ENCODE assay signal across 8 mouse cellular contexts in the genomic region with DNA sequence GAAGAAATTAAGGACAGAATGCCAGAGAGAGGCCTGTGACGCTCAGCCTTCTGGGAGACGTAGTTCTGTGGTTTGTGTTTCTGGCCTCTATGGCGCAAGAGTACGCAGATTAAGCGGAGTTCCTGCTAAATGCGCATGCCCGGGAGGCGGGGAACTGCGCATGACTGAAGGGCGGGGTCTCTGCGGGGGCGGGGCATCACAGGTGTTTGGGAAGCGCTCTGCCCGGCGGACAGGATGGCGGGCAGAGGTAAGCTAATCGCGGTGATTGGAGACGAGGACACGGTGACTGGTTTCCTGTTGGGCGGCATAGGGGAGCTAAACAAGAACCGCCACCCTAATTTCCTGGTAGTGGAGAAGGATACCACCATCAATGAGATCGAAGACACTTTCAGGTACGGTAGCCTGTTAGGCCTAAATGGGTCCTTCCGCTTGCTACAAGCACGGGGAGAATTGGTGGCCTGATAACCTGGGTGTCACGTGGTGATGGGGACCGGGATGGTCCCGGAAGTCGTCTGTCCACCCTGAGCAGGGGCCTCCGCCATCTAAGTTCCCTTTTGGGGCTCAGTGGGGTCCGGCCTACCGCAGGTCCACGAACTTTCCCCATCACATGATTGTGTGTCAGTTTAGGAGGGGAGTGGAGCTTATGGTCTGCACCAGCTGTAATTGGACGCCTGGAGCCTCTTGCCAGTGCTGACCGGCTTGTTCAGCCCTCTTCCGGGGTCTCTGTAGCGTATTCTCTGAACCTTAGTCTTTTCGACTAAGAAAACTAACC. TPM values are rescaled to one million over a fixed set of nuclear protein-coding genes. Genes with fewer than 3 reads are reported as not detected.
DNase-seq lines count a peak whose midpoint lies in the region; ATAC-seq lines count a peak whose summit lies in the region.

TSS of gene Atp6v1f (plus strand) at position 136 of the 772 bp plus-strand sequence.

- peak; percentile 98 for ATAC-seq in erythroblast, adult 5-6 weeks (replicated peaks; ENCODE audit: low FRiP score, poor library complexity, severe bottlenecking)
- peak; percentile 92 for ATAC-seq in kidney, embryonic 15.5 days (replicated peaks; ENCODE audit: low FRiP score)
- ATAC-seq in monocyte, adult 5-6 weeks (replicated peaks; ENCODE audit: insufficient number of reproducible peaks, low FRiP score, low TSS enrichment, poor library complexity, severe bottlenecking): peak; percentile 93

- H3K27ac ChIP-seq in heart, embryonic 10.5 days: peak within 1 kb of the TSS; percentile 86
- peak within 1 kb of the TSS; percentile 82 for H3K27ac ChIP-seq in kidney, embryonic 15.5 days

- under 1% methylated on average over 39 of the region's 39 CpGs for WGBS in heart, embryonic 10.5 days
- under 1% methylated on average over 39 of the region's 39 CpGs for WGBS in kidney, embryonic 15.5 days

- H3K4me1 ChIP-seq in heart, embryonic 10.5 days: peaks cover 11% of the 10 kb centered on the region
- peaks cover 10% of the 10 kb centered on the region for H3K4me1 ChIP-seq in kidney, embryonic 15.5 days

- peak within 1 kb of the TSS; percentile 81 for H3K4me3 ChIP-seq in heart, embryonic 10.5 days
- H3K4me3 ChIP-seq in kidney, embryonic 15.5 days (replicated peaks): peak within 1 kb of the TSS; percentile 81

- DNase-seq in B cell, adult 2 months: peak; percentile 94 to 95
- peak; percentile 99 for DNase-seq in brain, adult 2 months (ENCODE audit: low read depth, low spot score)
- peak; percentile 98 for DNase-seq in heart, embryonic 10.5 days (ENCODE audit: low spot score)
- peak; percentile 97 for DNase-seq in liver
- DNase-seq in spleen, postnatal 4 days (ENCODE audit: low spot score in 2 of 2): peak; percentile 92 to 96

- no peaks in the 10 kb centered on the region; the same call in 1 of the 2 replicates for H3K27me3 ChIP-seq in heart, embryonic 10.5 days (ENCODE audit: insufficient read depth, poor library complexity, severe bottlenecking)
- H3K27me3 ChIP-seq in kidney, embryonic 15.5 days: no peaks in the 10 kb centered on the region

- peaks cover 25% of the 10 kb centered on the region for H3K36me3 ChIP-seq in heart, embryonic 10.5 days
- H3K36me3 ChIP-seq in kidney, embryonic 15.5 days: peaks cover 25% of the 10 kb centered on the region

- H3K9me3 ChIP-seq in heart, embryonic 10.5 days: no peaks in the 10 kb centered on the region
- no peaks in the 10 kb centered on the region for H3K9me3 ChIP-seq in kidney, embryonic 15.5 days (replicated peaks)

- H3K9ac ChIP-seq in kidney, embryonic 15.5 days: peak within 1 kb of the TSS; percentile 63

- H3K4me2 ChIP-seq in kidney, embryonic 15.5 days: peak within 1 kb of the TSS; percentile 71

RNA-seq across cellular contexts. Expression of gene Atp6v1f, which starts in this region (rescaled TPM):
- total RNA-seq in erythroblast, adult 5-6 weeks (2015; ENCODE audit: low replicate concordance): 61.9 and 77.2 TPM in 2 replicates
- 27.2 and 37.2 TPM in 2 replicates for total RNA-seq in erythroblast, adult 5-6 weeks (2017; ENCODE audit: low replicate concordance)
- 214 and 228 TPM in 2 replicates for polyA plus RNA-seq in heart, embryonic 10.5 days (2016; fragmentation: Nextera tagmentation; extraction: Ambion mirVana)
- polyA plus RNA-seq in kidney, embryonic 15.5 days (2015; fragmentation: Nextera tagmentation; extraction: Ambion mirVana): 268 and 287 TPM in 2 replicates
- 216 to 361 TPM (median 337 TPM) in 3 replicates for total RNA-seq in monocyte, adult 5-6 weeks (2017)

Comparison
In these comparisons a context has a peak if more than half of its experiments do, and no peak if none do; other contexts are left out.
1. Peak in every context shown above with its lines: DNase-seq, ATAC-seq, H3K4me3 ChIP-seq and H3K27ac ChIP-seq.